Mouse (Mus musculus): ENCODE data around the gene Glis1. TPM values are rescaled to one million over a fixed set of nuclear protein-coding genes. Genes with fewer than 3 reads are reported as not detected.

Glis1 gene
- polyA plus RNA-seq, 1 experiment: 0.40 TPM

GRCm38 (mm10) chr4:107568881-107569443 is 134.6 kb downstream of the Glis1 start:
- TF ChIP-seq USF1 (IDR thresholded peaks at IDR 0.05; ENCODE audit: low read depth): no peak
- no peak for TF ChIP-seq MYOD1 (IDR thresholded peaks at IDR 0.05; ENCODE audit: control insufficient read depth, insufficient read length, low read depth)
- TF ChIP-seq CEBPB (IDR thresholded peaks at IDR 0.05; ENCODE audit: low read depth): no peak
- no peak for TF ChIP-seq MYOG (IDR thresholded peaks at IDR 0.05; ENCODE audit: control insufficient read depth, extremely low read depth, insufficient read length)
- no peak for TF ChIP-seq FOSL1 (IDR thresholded peaks at IDR 0.05; ENCODE audit: insufficient read depth, low read length, poor library complexity, severe bottlenecking)
- no peak for TF ChIP-seq MAX (IDR thresholded peaks at IDR 0.05)
- no peak for TF ChIP-seq CTCF (IDR thresholded peaks at IDR 0.05; ENCODE audit: control insufficient read depth, insufficient read depth, insufficient read length)
- Histone ChIP-seq H3K79me2 (ENCODE audit: control insufficient read depth, insufficient read depth) (no peaks in the 10 kb centered on the region), H3K79me3 (ENCODE audit: low read depth) (no peaks in the 10 kb centered on the region), H3K27me3 (ENCODE audit: control insufficient read depth, insufficient read depth, insufficient read length) (peaks cover 51% of the 10 kb centered on the region), H3K4me3 (ENCODE audit: insufficient read depth, poor library complexity, severe bottlenecking) (no peak overlapping the region), H3ac (ENCODE audit: control insufficient read depth, insufficient read length, low read depth) (no peak overlapping the region), H3K36me3 (ENCODE audit: control insufficient read depth, insufficient read depth) (no peaks in the 10 kb centered on the region)

DNA sequence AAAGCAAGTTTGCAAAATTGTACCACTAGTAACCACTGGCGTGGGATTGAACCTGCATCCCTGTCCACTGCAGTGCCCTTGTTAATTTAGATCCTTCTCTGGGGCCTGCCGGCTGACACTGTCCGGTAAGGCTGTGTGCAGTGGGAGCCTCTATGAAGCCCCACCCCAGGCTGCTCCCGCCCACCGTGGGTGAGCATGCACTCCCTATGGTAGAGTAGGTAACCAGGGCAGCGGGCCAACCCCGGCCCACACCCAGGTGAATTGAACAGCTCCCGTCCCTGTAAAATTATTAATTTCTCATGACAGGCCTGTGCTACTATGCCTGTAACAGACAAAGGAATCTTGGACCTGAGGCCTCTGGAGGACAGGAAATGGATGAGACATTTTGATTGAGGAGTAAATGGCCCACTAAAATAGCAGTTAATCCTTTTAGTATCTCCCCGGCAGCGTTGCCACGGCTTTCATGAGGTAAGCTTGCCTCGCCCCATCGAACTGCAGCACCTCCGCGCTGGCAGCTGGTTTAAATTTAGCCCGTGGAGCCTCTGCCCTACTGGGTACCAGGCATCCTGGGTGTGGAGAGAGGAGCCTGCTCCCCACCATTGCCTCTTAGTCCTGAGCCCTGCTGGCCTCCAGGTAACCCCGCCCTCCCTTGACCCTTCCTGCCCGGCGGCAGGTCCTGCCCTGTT is 136.1 kb downstream of the Glis1 start:
- Histone ChIP-seq H3K27me3 (ENCODE audit: control insufficient read depth, insufficient read depth, insufficient read length) (peaks cover 52% of the 10 kb centered on the region), H3K79me3 (ENCODE audit: low read depth) (no peaks in the 10 kb centered on the region), H3K79me2 (ENCODE audit: control insufficient read depth, insufficient read depth) (no peaks in the 10 kb centered on the region), H3ac (ENCODE audit: control insufficient read depth, insufficient read length, low read depth) (no peak overlapping the region), H3K36me3 (ENCODE audit: control insufficient read depth, insufficient read depth) (no peaks in the 10 kb centered on the region), H3K4me3 (ENCODE audit: insufficient read depth, poor library complexity, severe bottlenecking) (no peak overlapping the region)
- TF ChIP-seq CEBPB (IDR thresholded peaks at IDR 0.05; ENCODE audit: low read depth) (no peak), CTCF (IDR thresholded peaks at IDR 0.05; ENCODE audit: control insufficient read depth, insufficient read depth, insufficient read length) (no peak), MAX (IDR thresholded peaks at IDR 0.05) (no peak), MYOD1 (IDR thresholded peaks at IDR 0.05; ENCODE audit: control insufficient read depth, insufficient read length, low read depth) (no peak), FOSL1 (IDR thresholded peaks at IDR 0.05; ENCODE audit: insufficient read depth, low read length, poor library complexity, severe bottlenecking) (no peak), MYOG (IDR thresholded peaks at IDR 0.05; ENCODE audit: control insufficient read depth, extremely low read depth, insufficient read length) (no peak), USF1 (IDR thresholded peaks at IDR 0.05; ENCODE audit: low read depth) (no peak)

DNA sequence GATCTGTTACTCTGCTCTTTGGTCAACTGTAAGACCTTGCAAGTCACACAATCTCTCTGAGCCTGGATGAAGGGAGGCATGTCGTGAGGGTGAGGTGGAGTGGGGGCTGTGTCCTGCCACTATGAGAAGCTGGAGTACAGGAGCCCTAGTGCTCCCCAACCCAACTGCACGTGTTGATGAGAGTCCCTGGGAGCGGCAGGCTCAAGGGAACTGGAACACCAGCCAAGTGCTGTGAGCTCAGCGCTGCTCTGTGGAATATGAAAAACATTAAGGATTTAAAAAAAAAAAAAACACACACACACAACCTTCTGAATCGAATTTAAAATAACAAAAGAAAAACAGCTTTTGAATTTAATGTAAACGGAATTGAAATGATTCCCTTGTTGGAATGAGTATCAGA is 141.4 kb downstream of the Glis1 start:
- no peaks in the 10 kb centered on the region for H3K79me2 ChIP-seq (ENCODE audit: control insufficient read depth, insufficient read depth)
- no peak overlapping the region for H3K4me3 ChIP-seq (ENCODE audit: insufficient read depth, poor library complexity, severe bottlenecking)
- H3K36me3 ChIP-seq (ENCODE audit: control insufficient read depth, insufficient read depth): no peaks in the 10 kb centered on the region
- no peak for TF ChIP-seq MAX (IDR thresholded peaks at IDR 0.05)
- TF ChIP-seq CEBPB (IDR thresholded peaks at IDR 0.05; ENCODE audit: low read depth): no peak
- no peak for TF ChIP-seq USF1 (IDR thresholded peaks at IDR 0.05; ENCODE audit: low read depth)
- TF ChIP-seq MYOD1 (IDR thresholded peaks at IDR 0.05; ENCODE audit: control insufficient read depth, insufficient read length, low read depth): no peak
- no peak for TF ChIP-seq CTCF (IDR thresholded peaks at IDR 0.05; ENCODE audit: control insufficient read depth, insufficient read depth, insufficient read length)
- TF ChIP-seq MYOG (IDR thresholded peaks at IDR 0.05; ENCODE audit: control insufficient read depth, extremely low read depth, insufficient read length): no peak
- no peak for TF ChIP-seq FOSL1 (IDR thresholded peaks at IDR 0.05; ENCODE audit: insufficient read depth, low read length, poor library complexity, severe bottlenecking)
- H3K27me3 ChIP-seq (ENCODE audit: control insufficient read depth, insufficient read depth, insufficient read length): peaks cover 68% of the 10 kb centered on the region
- H3K79me3 ChIP-seq (ENCODE audit: low read depth): no peaks in the 10 kb centered on the region
- no peak overlapping the region for H3ac ChIP-seq (ENCODE audit: control insufficient read depth, insufficient read length, low read depth)

GRCm38 (mm10) chr4:107576742-107577141 is 142.4 kb downstream of the Glis1 start:
- Histone ChIP-seq H3K79me3 (ENCODE audit: low read depth) (no peaks in the 10 kb centered on the region), H3K36me3 (ENCODE audit: control insufficient read depth, insufficient read depth) (no peaks in the 10 kb centered on the region), H3K4me3 (ENCODE audit: insufficient read depth, poor library complexity, severe bottlenecking) (no peak overlapping the region), H3ac (ENCODE audit: control insufficient read depth, insufficient read length, low read depth) (no peak overlapping the region), H3K27me3 (ENCODE audit: control insufficient read depth, insufficient read depth, insufficient read length) (peaks cover 76% of the 10 kb centered on the region), H3K79me2 (ENCODE audit: control insufficient read depth, insufficient read depth) (no peaks in the 10 kb centered on the region)
- no peak for TF ChIP-seq MAX (IDR thresholded peaks at IDR 0.05)

GRCm38 (mm10) chr4:107577146-107577839 is 142.9 kb downstream of the Glis1 start:
- Histone ChIP-seq H3K4me3 (ENCODE audit: insufficient read depth, poor library complexity, severe bottlenecking) (no peak overlapping the region), H3ac (ENCODE audit: control insufficient read depth, insufficient read length, low read depth) (no peak overlapping the region), H3K79me3 (ENCODE audit: low read depth) (no peaks in the 10 kb centered on the region), H3K36me3 (ENCODE audit: control insufficient read depth, insufficient read depth) (no peaks in the 10 kb centered on the region), H3K79me2 (ENCODE audit: control insufficient read depth, insufficient read depth) (no peaks in the 10 kb centered on the region), H3K27me3 (ENCODE audit: control insufficient read depth, insufficient read depth, insufficient read length) (peaks cover 77% of the 10 kb centered on the region)
- no peak for TF ChIP-seq CEBPB (IDR thresholded peaks at IDR 0.05; ENCODE audit: low read depth)
- no peak for TF ChIP-seq MYOG (IDR thresholded peaks at IDR 0.05; ENCODE audit: control insufficient read depth, extremely low read depth, insufficient read length)
- no peak for TF ChIP-seq FOSL1 (IDR thresholded peaks at IDR 0.05; ENCODE audit: insufficient read depth, low read length, poor library complexity, severe bottlenecking)
- no peak for TF ChIP-seq MYOD1 (IDR thresholded peaks at IDR 0.05; ENCODE audit: control insufficient read depth, insufficient read length, low read depth)
- no peak for TF ChIP-seq USF1 (IDR thresholded peaks at IDR 0.05; ENCODE audit: low read depth)
- TF ChIP-seq CTCF (IDR thresholded peaks at IDR 0.05; ENCODE audit: control insufficient read depth, insufficient read depth, insufficient read length): no peak
- no peak for TF ChIP-seq MAX (IDR thresholded peaks at IDR 0.05)
